Mouse (Mus musculus): ENCODE data around the gene Zbp1. TPM values are rescaled to one million over a fixed set of nuclear protein-coding genes. Genes with fewer than 3 reads are reported as not detected.

Gene Zbp1
- total RNA-seq, 4 experiments from 2014 or later: 1.1 to 5.3 (median 2.5) TPM

- DNase-seq: no peak
These were observed 41.2 kb downstream of the Zbp1 start for GRCm38 (mm10) chr2:173177481-173177880.

GRCm38 (mm10) chr2:173175703-173176102, 43.0 kb downstream of the Zbp1 start:
- no peak for DNase-seq

- no peak for DNase-seq
These were observed 44.2 kb downstream of the Zbp1 start for GRCm38 (mm10) chr2:173174569-173174968.

- DNase-seq: peak; percentile 74
These were observed 44.9 kb downstream of the Zbp1 start for GRCm38 (mm10) chr2:173173521-173174511.

GRCm38 (mm10) chr2:173173008-173173407, 45.7 kb downstream of the Zbp1 start:
- no peak for DNase-seq

GRCm38 (mm10) chr2:173172386-173172785, 46.3 kb downstream of the Zbp1 start:
- no peak for DNase-seq

- no peak for DNase-seq
These were observed 46.8 kb downstream of the Zbp1 start for GRCm38 (mm10) chr2:173171956-173172355.

- DNase-seq: peak; percentile 69
These were observed 47.3 kb downstream of the Zbp1 start for GRCm38 (mm10) chr2:173171470-173171869.

GRCm38 (mm10) chr2:173170715-173171114, 48.0 kb downstream of the Zbp1 start:
- no peak for DNase-seq

- no peak for DNase-seq
These were observed 48.6 kb downstream of the Zbp1 start for GRCm38 (mm10) chr2:173170081-173170480.

- no peak for DNase-seq
These were observed 50.3 kb downstream of the Zbp1 start for GRCm38 (mm10) chr2:173168411-173168851.

GRCm38 (mm10) chr2:173165357-173165756, 53.4 kb downstream of the Zbp1 start:
- no peak for DNase-seq

- DNase-seq: no peak
These were observed 53.8 kb downstream of the Zbp1 start for GRCm38 (mm10) chr2:173164946-173165345.

- no peak for DNase-seq
These were observed 54.4 kb downstream of the Zbp1 start for GRCm38 (mm10) chr2:173164358-173164757.

- DNase-seq: no peak
These were observed 55.3 kb downstream of the Zbp1 start for GRCm38 (mm10) chr2:173163380-173163779.

GRCm38 (mm10) chr2:173159354-173160311, 59.1 kb downstream of the Zbp1 start:
- DNase-seq: peak; percentile 42

- DNase-seq: no peak
These were observed 60.2 kb downstream of the Zbp1 start for GRCm38 (mm10) chr2:173158390-173159055.

GRCm38 (mm10) chr2:173157871-173158270, 60.9 kb downstream of the Zbp1 start:
- DNase-seq: no peak

GRCm38 (mm10) chr2:173157376-173157775, 61.3 kb downstream of the Zbp1 start:
- no peak for DNase-seq

- no peak for DNase-seq
These were observed 61.8 kb downstream of the Zbp1 start for GRCm38 (mm10) chr2:173156923-173157322.
